Mouse (Mus musculus) MEL (cell line): ENCODE measurements around the gene Psmb7.

Source experiments
- CHD1 ChIP-seq: IDR thresholded peaks from 2 replicates; pipeline ENCODE4 v1.6.1; 2012; ENCODE audit warnings: low read depth, mild to moderate bottlenecking, inconsistent platforms, low read length, improper control_type of control experiment
- CTCF ChIP-seq, 3 experiments: IDR thresholded peaks in 2 of 3; conservative IDR thresholded peaks in 1 of 3; 2 replicates each; pipeline ENCODE4 v1.5.1; 2011 to 2012; ENCODE audit warnings: low read length in 3 of 3, low read depth in 2 of 3, mild to moderate bottlenecking in 2 of 3, improper control_type of control experiment in 1 of 3, inconsistent platforms in 1 of 3, mixed read lengths in 1 of 3, moderate library complexity in 1 of 3; ENCODE audit not compliant: control insufficient read depth in 1 of 3, insufficient read depth in 1 of 3, poor library complexity in 1 of 3, severe bottlenecking in 1 of 3
- EP300 ChIP-seq, 2 experiments: IDR thresholded peaks; 2 replicates each; pipeline ENCODE4 v1.6.1; 2011; ENCODE audit warnings: improper control_type of control experiment in 2 of 2, low read length in 2 of 2, low read depth in 1 of 2, mild to moderate bottlenecking in 1 of 2
- GABPA ChIP-seq: IDR thresholded peaks from 2 replicates; pipeline ENCODE4 v1.6.1; 2012; ENCODE audit warnings: low read depth, mild to moderate bottlenecking, inconsistent platforms, low read length, improper control_type of control experiment, moderate library complexity
- JUND ChIP-seq: IDR thresholded peaks from 2 replicates; pipeline ENCODE4 v1.6.1; 2011; ENCODE audit warnings: low read depth, mild to moderate bottlenecking, improper control_type of control experiment, low read length
- KAT2A ChIP-seq: conservative IDR thresholded peaks from 2 replicates; pipeline ENCODE4 v1.6.1; 2012; ENCODE audit warnings: low read depth, low read length, improper control_type of control experiment, inconsistent platforms
- MYC ChIP-seq: IDR thresholded peaks from 2 replicates; pipeline ENCODE4 v1.6.1; 2011; ENCODE audit warnings: low read depth, mild to moderate bottlenecking, low read length, improper control_type of control experiment, moderate library complexity
- NELFE ChIP-seq: IDR thresholded peaks from 2 replicates; pipeline ENCODE4 v1.6.1; 2011; ENCODE audit warnings: low read depth, low read length, improper control_type of control experiment
- POLR2A ChIP-seq, 2 experiments: IDR thresholded peaks; 2 replicates each; pipeline ENCODE4 v1.6.1; 2011 to 2012; ENCODE audit warnings: low read length in 2 of 2, mild to moderate bottlenecking in 2 of 2, control low read depth in 1 of 2, improper control_type of control experiment in 1 of 2, low read depth in 1 of 2, moderate library complexity in 1 of 2; ENCODE audit not compliant: control insufficient read depth in 1 of 2, insufficient read depth in 1 of 2, poor library complexity in 1 of 2
- POLR2AphosphoS2 ChIP-seq: IDR thresholded peaks from 2 replicates; pipeline ENCODE4 v1.6.1; 2011; ENCODE audit warnings: low read length, improper control_type of control experiment
- TBP ChIP-seq: IDR thresholded peaks from 2 replicates; pipeline ENCODE4 v1.8.0; 2011; ENCODE audit warnings: low read depth, low read length, improper control_type of control experiment
- ZMIZ1 ChIP-seq: IDR thresholded peaks from 2 replicates; pipeline ENCODE4 v1.6.1; 2012; ENCODE audit warnings: low read depth, mild to moderate bottlenecking, inconsistent platforms, low read length, improper control_type of control experiment, moderate library complexity
- ZNF384 ChIP-seq: IDR thresholded peaks from 2 replicates; pipeline ENCODE4 v1.6.1; 2012; ENCODE audit warnings: low read depth, mild to moderate bottlenecking, inconsistent platforms, low read length, improper control_type of control experiment

DNA sequence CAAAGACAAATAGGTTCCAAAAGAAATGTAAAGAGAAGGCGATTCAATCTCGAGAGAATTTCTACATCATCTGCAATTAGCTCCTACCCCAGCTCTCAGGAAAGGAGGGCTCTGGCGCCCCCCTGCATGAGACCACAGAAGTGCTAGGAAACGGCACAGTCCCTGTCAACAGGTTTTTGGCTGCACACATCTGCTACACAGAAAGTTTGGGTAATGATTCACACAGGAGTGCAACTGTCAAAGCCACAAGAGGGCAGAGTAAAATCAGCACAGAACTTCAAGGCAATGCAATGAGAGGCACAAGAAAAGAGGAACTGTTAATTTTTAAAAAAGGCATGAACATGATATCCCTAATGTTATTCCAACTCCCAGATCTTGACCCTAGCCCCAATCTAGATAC is 27.8 kb downstream of the Psmb7 start:
- TF ChIP-seq ZNF384 (peak; percentile 68), KAT2A (no peak), CTCF (IDR thresholded peaks at IDR 0.05 in 2 of 3, conservative IDR thresholded peaks at IDR 0.05 in 1 of 3; ENCODE audit: control insufficient read depth in 1 of 3, insufficient read depth in 1 of 3, low read depth in 2 of 3, low read length in 3 of 3, poor library complexity in 1 of 3, severe bottlenecking in 1 of 3) (peak; percentile 29 to 65 (median 34); a peak in 5 of 6 replicates), POLR2A (IDR thresholded peaks at IDR 0.05; ENCODE audit: control insufficient read depth in 1 of 2, insufficient read depth in 1 of 2, low read depth in 1 of 2, low read length in 2 of 2, poor library complexity in 1 of 2) (no peak), MYC (0 out of 2 replicates have a peak, but pooled peaks have one; percentile 31), NELFE (no peak), JUND (no peak), CHD1 (no peak), GABPA (no peak), POLR2AphosphoS2 (no peak), TBP (no peak), ZMIZ1 (no peak), EP300 (IDR thresholded peaks at IDR 0.05; ENCODE audit: low read depth in 1 of 2, low read length in 2 of 2) (peak in 1 of 2 experiments; percentile 45; a peak in 1 of 4 replicates)
